Mouse (Mus musculus) layer of hippocampus, adult 18-20 months (tissue): Measurements from ENCODE around the gene Adam1b. TPM values are rescaled to one million over a fixed set of nuclear protein-coding genes. Genes with fewer than 3 reads are reported as not detected.
"Not testable (repeated sequence)": the region's sequence is repeated elsewhere in the genome, so short reads cannot be mapped to it uniquely, and the experiment has no call there.

ENCODE experiments used
- DNase-seq, 2 experiments: peaks; one replicate each; pipeline ENCODE4 v3.0.0; 2022; ENCODE audit warnings: low spot score in 2 of 2
- long read RNA-seq: library from polyadenylated mRNA; stranded (forward); transcript quantifications from one replicate; pipeline ENCODE4 v2.0.0, GENCODE M21; 2021
- total RNA-seq, 2 experiments: library from RNA; stranded (reverse); gene quantifications; 2 replicates each; pipeline ENCODE4 v1.2.3; 2021

Adam1b gene
- under 1 TPM in 1 of 2 experiments, not detected in 1; 0.10 TPM for total RNA-seq
- long read RNA-seq = 0 reads

GRCm38 (mm10) chr5:121503231-121503630 is at the start of gene Adam1b:
Gene Adam1b, minus strand, starts transcription at chr5:121503435.
- no peak for DNase-seq

- DNase-seq = no peak
Observed at GRCm38 (mm10) chr5:121549196-121549595, 46.0 kb upstream of the Adam1b start.

GRCm38 (mm10) chr5:121547084-121547483 is 43.8 kb upstream of the Adam1b start:
- DNase-seq = no peak

- peak; percentile 22 to 66 for DNase-seq
Observed at GRCm38 (mm10) chr5:121546530-121546895, 43.3 kb upstream of the Adam1b start.

GRCm38 (mm10) chr5:121545793-121546529 is 42.7 kb upstream of the Adam1b start, which contains the start of gene Mapkapk5:
Gene Mapkapk5, minus strand, starts transcription at chr5:121545905.
- DNase-seq = peak; percentile 95 to 98

- DNase-seq = no peak
Observed at GRCm38 (mm10) chr5:121544910-121545792, 41.9 kb upstream of the Adam1b start, which contains the start of the genes Adam1a and Gm42878. Gene Adam1a, minus strand, starts transcription at chr5:121545482. Gene Gm42878, minus strand, starts transcription at chr5:121545482.

GRCm38 (mm10) chr5:121543370-121543769 is 40.1 kb upstream of the Adam1b start:
- no peak for DNase-seq

- DNase-seq = no peak
Observed at GRCm38 (mm10) chr5:121541235-121541634, 38.0 kb upstream of the Adam1b start.

- no peak for DNase-seq
Observed at GRCm38 (mm10) chr5:121540066-121540465, 36.8 kb upstream of the Adam1b start.

- no peak for DNase-seq
Observed at GRCm38 (mm10) chr5:121537588-121537987, 34.4 kb upstream of the Adam1b start.

- no peak for DNase-seq
Observed at GRCm38 (mm10) chr5:121536921-121537555, 33.8 kb upstream of the Adam1b start.

GRCm38 (mm10) chr5:121535116-121535515 is 31.9 kb upstream of the Adam1b start:
- DNase-seq = no peak

GRCm38 (mm10) chr5:121534521-121534920 is 31.3 kb upstream of the Adam1b start:
- no peak for DNase-seq

- DNase-seq = no peak
Observed at GRCm38 (mm10) chr5:121526961-121527360, 23.7 kb upstream of the Adam1b start.

- DNase-seq = no peak
Observed at GRCm38 (mm10) chr5:121526526-121526925, 23.3 kb upstream of the Adam1b start.

- DNase-seq = no peak
Observed at GRCm38 (mm10) chr5:121525774-121526450, 22.7 kb upstream of the Adam1b start.

GRCm38 (mm10) chr5:121519758-121520157 is 16.5 kb upstream of the Adam1b start:
- DNase-seq = not testable (repeated sequence)

- DNase-seq = no peak
Observed at GRCm38 (mm10) chr5:121518983-121519382, 15.7 kb upstream of the Adam1b start.

GRCm38 (mm10) chr5:121510009-121510408 is 6.8 kb upstream of the Adam1b start:
- no peak for DNase-seq

- DNase-seq = no peak
Observed at GRCm38 (mm10) chr5:121506846-121507245, 3.6 kb upstream of the Adam1b start.
